Mouse (Mus musculus) heart, postnatal 0 days (tissue): ENCODE data around the gene Mcrip1.

Experiments used
- CTCF ChIP-seq: IDR thresholded peaks from 2 replicates; pipeline ENCODE4 v1.5.1; 2016; ENCODE audit warnings: antibody characterized with exemption, control low read depth, low read depth
- EP300 ChIP-seq: IDR thresholded peaks from 2 replicates; pipeline ENCODE4 v1.6.1; 2016; ENCODE audit warnings: antibody characterized with exemption, low read depth

GRCm38 (mm10) chr11:120581490-120582267 is 32.2 kb upstream of the Mcrip1 start, which contains the start of gene Arhgdia:
- TF ChIP-seq CTCF (peak; percentile 38), EP300 (no peak)
